Mouse (Mus musculus) CH12F3 (cell line): ENCODE results near the gene Pcgf3.
"Not testable (repeated sequence)": the region's sequence is repeated elsewhere in the genome, so short reads cannot be mapped to it uniquely, and the experiment has no call there.

ENCODE experiments used
- in situ Hi-C: fragments of 300-500 bp; cut with MboI; formaldehyde crosslinking; loops from 2 replicates; pipeline ENCODE4 v1.14.3; 2020; ENCODE audit warnings: low sequenced_read_pairs

The Pcgf3 gene

GRCm38 (mm10) chr5:108466647-108467046 is 5.6 kb downstream of the Pcgf3 start:
- in situ Hi-C loops, result no loop called here

- in situ Hi-C loops, result no loop called here
These were observed 8.6 kb downstream of the Pcgf3 start for GRCm38 (mm10) chr5:108469617-108470016.

GRCm38 (mm10) chr5:108473737-108474136 is 12.7 kb downstream of the Pcgf3 start:
- in situ Hi-C loops, result no loop called here

GRCm38 (mm10) chr5:108475977-108476376 is 14.9 kb downstream of the Pcgf3 start:
- in situ Hi-C loops, result no loop called here

GRCm38 (mm10) chr5:108483006-108483405 is 22.0 kb downstream of the Pcgf3 start:
- in situ Hi-C loops, result no loop called here

GRCm38 (mm10) chr5:108485239-108485638 is 24.2 kb downstream of the Pcgf3 start:
- in situ Hi-C loops, result no loop called here

GRCm38 (mm10) chr5:108486148-108486547 is 25.1 kb downstream of the Pcgf3 start:
- in situ Hi-C loops, result not testable (repeated sequence)

- in situ Hi-C loops, result no loop called here
These were observed 40.5 kb downstream of the Pcgf3 start for GRCm38 (mm10) chr5:108501573-108501972.

GRCm38 (mm10) chr5:108502286-108502685 is 41.3 kb downstream of the Pcgf3 start:
- in situ Hi-C loops, result no loop called here

- in situ Hi-C loops, result no loop called here
These were observed 54.7 kb downstream of the Pcgf3 start for GRCm38 (mm10) chr5:108515581-108516361.

GRCm38 (mm10) chr5:108516655-108517054 is 55.6 kb downstream of the Pcgf3 start:
- in situ Hi-C loops, result no loop called here

GRCm38 (mm10) chr5:108518106-108518885 is 57.3 kb downstream of the Pcgf3 start:
- in situ Hi-C loops, result no loop called here

GRCm38 (mm10) chr5:108518951-108519350 is 57.9 kb downstream of the Pcgf3 start:
- in situ Hi-C loops, result no loop called here

GRCm38 (mm10) chr5:108520153-108520552 is 59.1 kb downstream of the Pcgf3 start:
- in situ Hi-C loops, result no loop called here

- in situ Hi-C loops, result no loop called here
These were observed 60.0 kb downstream of the Pcgf3 start for GRCm38 (mm10) chr5:108521016-108521415.

- in situ Hi-C loops, result no loop called here
These were observed 60.9 kb downstream of the Pcgf3 start for GRCm38 (mm10) chr5:108521896-108522295.

- in situ Hi-C loops, result no loop called here
These were observed 61.6 kb downstream of the Pcgf3 start for GRCm38 (mm10) chr5:108522597-108522996.

GRCm38 (mm10) chr5:108534188-108534587 is 73.2 kb downstream of the Pcgf3 start:
- in situ Hi-C loops, result no loop called here

- in situ Hi-C loops, result no loop called here
These were observed 82.7 kb downstream of the Pcgf3 start for GRCm38 (mm10) chr5:108543516-108544291.

GRCm38 (mm10) chr5:108547636-108548035 is 86.6 kb downstream of the Pcgf3 start:
- in situ Hi-C loops, result no loop called here

- in situ Hi-C loops, result no loop called here
These were observed 88.1 kb downstream of the Pcgf3 start for GRCm38 (mm10) chr5:108549137-108549488.
